Mouse (Mus musculus) kidney, adult 10 weeks (tissue): ENCODE measurements around the gene Fbxo2. TPM values are rescaled to one million over a fixed set of nuclear protein-coding genes. Genes with fewer than 3 reads are reported as not detected.

ENCODE experiments used
- polyA plus RNA-seq: library from polyadenylated mRNA; stranded (reverse); fragments of 350-450 nt; fragmentation: Illumina TruSeq; extraction: RNeasy Lipid Tissue Mini Kit (QIAGEN cat#74804); gene quantifications from one replicate; pipeline ENCODE4 v1.2.3, GENCODE M21; 2014; ENCODE audit warnings: low read depth, low replicate concordance

Gene Fbxo2
- polyA plus RNA-seq = not detected

GRCm38 (mm10) chr4:148160436-148161390 lies at the start of gene Fbxo2, which contains the start of gene Fbxo44:
Gene Fbxo2 (plus strand): TSS chr4:148160621.
Gene Fbxo44 (minus strand): TSS chr4:148160482.

DNA sequence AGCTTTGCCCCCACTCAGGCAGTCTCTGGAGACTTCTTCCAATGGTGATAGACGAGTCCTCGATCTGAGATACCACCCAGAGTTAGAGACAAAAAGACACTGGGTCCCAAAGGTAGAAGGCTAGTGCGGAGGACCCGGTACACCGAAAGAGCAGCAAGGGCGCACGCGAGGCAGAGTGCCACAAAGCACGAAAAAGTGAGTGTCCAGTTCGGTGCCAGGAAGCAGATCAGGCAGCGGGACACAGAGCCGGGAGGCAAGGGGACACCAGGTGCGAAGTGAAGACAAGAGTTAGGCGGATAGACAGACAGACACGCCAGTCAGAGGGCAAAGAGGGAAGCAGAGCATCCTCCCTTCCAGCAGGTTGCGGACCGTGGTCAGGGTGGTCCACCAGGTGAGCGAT lies 30.3 kb upstream of the Fbxo2 start, which contains the start of gene Mad2l2:
Gene Mad2l2 (plus strand): TSS at position 252 of the 400 bp plus-strand sequence.

DNA sequence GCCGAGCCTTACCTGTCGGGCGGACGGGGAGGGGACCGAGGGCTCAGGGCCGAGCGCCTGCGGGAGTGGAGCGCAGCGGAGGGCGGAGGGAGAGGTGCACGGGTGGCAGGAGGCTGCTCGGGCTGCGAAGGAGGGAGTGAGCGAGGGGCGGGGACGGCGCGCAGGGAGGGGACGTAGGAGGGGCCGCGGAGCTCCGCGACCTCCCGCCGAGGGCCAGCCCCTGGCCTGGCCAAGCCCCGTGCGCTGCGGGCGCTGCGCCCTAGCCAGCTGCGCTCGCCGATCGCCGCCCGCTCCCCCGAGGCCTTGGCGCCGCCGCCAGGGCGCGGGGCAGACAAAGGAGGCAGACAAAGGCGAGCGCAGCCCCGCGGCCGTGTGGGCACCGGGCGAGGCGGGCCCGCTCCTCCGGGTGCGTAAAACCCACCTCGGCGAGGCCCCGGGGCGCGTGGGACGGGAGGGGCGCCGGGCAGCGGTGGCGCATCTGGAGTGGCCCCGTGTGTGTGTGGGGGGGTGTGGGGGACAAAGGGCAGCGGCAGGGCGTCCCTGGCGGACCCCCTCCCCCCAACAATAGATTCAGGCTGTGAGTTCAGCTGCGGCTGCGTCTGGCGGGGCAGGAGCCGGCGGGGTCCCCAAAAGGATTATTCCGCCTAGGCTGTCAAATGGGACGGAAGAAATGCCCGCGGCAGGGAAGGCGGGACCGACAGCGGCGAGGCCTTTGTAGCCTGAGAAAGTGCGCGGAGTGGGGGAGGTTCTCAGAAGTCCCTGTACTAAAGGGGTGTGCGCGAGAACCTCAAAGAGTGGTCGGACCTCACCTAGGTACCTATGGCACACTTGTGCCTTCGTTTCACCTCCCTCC lies 29.6 kb upstream of the Fbxo2 start, which contains the start of gene Draxin:
Gene Draxin (minus strand): TSS at position 138 of the 853 bp plus-strand sequence.

GRCm38 (mm10) chr4:148151267-148152168 lies 8.9 kb upstream of the Fbxo2 start, which contains the start of gene Fbxo6:
Gene Fbxo6 (minus strand): TSS chr4:148152140.

Other genes with a start within 250 kb of the Fbxo2 start
- gene Plod1, start 223.9 kb upstream of the Fbxo2 start, polyA plus RNA-seq = 1.7 TPM
- gene 2510039O18Rik, start 219.7 kb upstream of the Fbxo2 start, polyA plus RNA-seq = 7.5 TPM
- not detected for gene Nppb, start 174.8 kb upstream of the Fbxo2 start, polyA plus RNA-seq
- not detected for gene Nppa, start 159.9 kb upstream of the Fbxo2 start, polyA plus RNA-seq
- gene Clcn6, start 121.8 kb upstream of the Fbxo2 start, polyA plus RNA-seq = 6.7 TPM
- 2.7 TPM for gene Mthfr, start 121.5 kb upstream of the Fbxo2 start, polyA plus RNA-seq
- 17.1 TPM for gene Agtrap, start 72.6 kb upstream of the Fbxo2 start, polyA plus RNA-seq
- 1.5 TPM for gene Mad2l2, start 30.2 kb upstream of the Fbxo2 start, polyA plus RNA-seq
- not detected for gene Draxin, start 29.9 kb upstream of the Fbxo2 start, polyA plus RNA-seq
- gene Fbxo6, start 8.5 kb upstream of the Fbxo2 start, polyA plus RNA-seq = 1.1 TPM
- gene Fbxo44, start 139 bp upstream of the Fbxo2 start, polyA plus RNA-seq = 2.9 TPM
- gene Disp3, start 127.3 kb downstream of the Fbxo2 start, polyA plus RNA-seq = not detected